Mouse (Mus musculus) ES-E14 (cell line): ENCODE data around the gene Olig1. TPM values are rescaled to one million over a fixed set of nuclear protein-coding genes. Genes with fewer than 3 reads are reported as not detected.

ENCODE experiments used
- DNase-seq: peaks from one replicate; pipeline ENCODE4 v3.0.0-alpha.2; 2013; ENCODE audit warnings: low read depth, low spot score
- H3K27ac ChIP-seq: 2 replicates; pipeline ENCODE4 v1.5.1; 2012; ENCODE audit warnings: low read depth, mild to moderate bottlenecking, low read length, moderate library complexity, mixed read lengths; ENCODE audit not compliant: poor library complexity, insufficient read depth, severe bottlenecking
- H3K36me3 ChIP-seq: 2 replicates; pipeline ENCODE4 v1.6.1; 2012; ENCODE audit warnings: mild to moderate bottlenecking, low read length, moderate library complexity, mixed read lengths; ENCODE audit not compliant: control insufficient read depth, poor library complexity, insufficient read depth, severe bottlenecking
- H3K4me1 ChIP-seq, 2 experiments: fragments of 150-350 bp in 1 of 2; sonication (generic) in 1 of 2; 2 replicates each; pipeline ENCODE4 v1.6.1; 2012; ENCODE audit warnings: low read length in 2 of 2, mild to moderate bottlenecking in 1 of 2, mixed read lengths in 1 of 2; ENCODE audit not compliant: control insufficient read depth in 2 of 2, insufficient read depth in 2 of 2, poor library complexity in 1 of 2
- H3K4me3 ChIP-seq, 2 experiments: fragments of 150-350 bp in 1 of 2; sonication (generic) in 1 of 2; 2 replicates each; pipeline ENCODE4 v1.5.1; 2012; ENCODE audit warnings: low read length in 2 of 2, low read depth in 1 of 2, mild to moderate bottlenecking in 1 of 2, mixed read lengths in 1 of 2; ENCODE audit not compliant: insufficient read depth in 1 of 2, poor library complexity in 1 of 2, severe bottlenecking in 1 of 2
- H3K9ac ChIP-seq: 2 replicates; pipeline ENCODE4 v1.6.1; 2012; ENCODE audit warnings: low read depth, mild to moderate bottlenecking, low read length, mixed read lengths; ENCODE audit not compliant: poor library complexity, insufficient read depth, severe bottlenecking
- H3K9me3 ChIP-seq: fragments of 150-350 bp; sonication (generic); 2 replicates; pipeline ENCODE4 v1.6.1; 2012; ENCODE audit warnings: low read depth, mild to moderate bottlenecking, low read length; ENCODE audit not compliant: control insufficient read depth, insufficient read depth
- CHD2 ChIP-seq: IDR thresholded peaks from 2 replicates; pipeline ENCODE4 v1.6.1; 2014; ENCODE audit warnings: mild to moderate bottlenecking, low read depth, low read length, inconsistent platforms
- HCFC1 ChIP-seq: IDR thresholded peaks from 2 replicates; pipeline ENCODE4 v1.6.1; 2012; ENCODE audit warnings: low read length, inconsistent platforms, borderline replicate concordance; ENCODE audit not compliant: insufficient read depth
- MAFK ChIP-seq: IDR thresholded peaks from 2 replicates; pipeline ENCODE4 v1.6.1; 2014; ENCODE audit warnings: mild to moderate bottlenecking, low read depth, low read length, inconsistent platforms; ENCODE audit not compliant: insufficient read depth
- ZC3H11A ChIP-seq: IDR thresholded peaks from 2 replicates; pipeline ENCODE4 v1.6.1; 2012; ENCODE audit warnings: low read depth, mild to moderate bottlenecking, inconsistent platforms, low read length, borderline replicate concordance
- ZNF384 ChIP-seq: IDR thresholded peaks from 2 replicates; pipeline ENCODE4 v1.6.1; 2012; ENCODE audit warnings: low read depth, low read length, inconsistent platforms
- in situ Hi-C, 2 experiments: fragments of 600-800 bp; cut with MboI; formaldehyde crosslinking; loops; one replicate each; pipeline ENCODE4 v1.15.1; 2025; ENCODE audit warnings: low sequenced_read_pairs in 2 of 2, inconsistent platforms in 1 of 2; ENCODE audit not compliant: unreplicated experiment in 2 of 2
- total RNA-seq: library from RNA; depleted of rRNA; stranded (reverse); fragments of 300-350 nt; gene quantifications from 2 replicates; pipeline ENCODE4 v1.2.3, GENCODE M21; 2012

The Olig1 gene
- total RNA-seq, 1 experiment, result 0.22 TPM

DNA sequence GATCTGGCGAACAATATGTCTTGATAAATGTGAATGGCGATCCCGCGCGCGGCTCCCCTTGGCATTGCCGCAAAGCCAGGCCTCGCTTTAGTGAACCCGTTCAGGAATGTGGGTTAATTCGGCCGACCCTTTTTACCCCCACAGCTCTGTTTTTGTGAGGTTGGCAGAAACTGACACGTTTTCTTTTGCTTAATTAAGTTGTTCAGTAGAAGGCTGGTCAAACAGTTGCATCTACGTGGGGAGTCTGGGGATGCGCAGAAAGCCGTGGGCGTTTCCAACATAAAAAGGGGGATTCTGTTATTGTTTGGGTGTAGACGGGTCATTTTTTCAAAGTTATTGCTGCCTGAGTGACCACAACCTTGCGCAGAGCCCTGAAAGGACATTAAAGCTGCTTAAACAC is 31.9 kb downstream of the Olig1 start:
- Histone ChIP-seq H3K4me1 (peaks cover 0 to 2% of the 10 kb centered on the region in 2 experiments; a peak in 1 of 4 replicates), H3K4me3 (no peak overlapping the region)

DNA sequence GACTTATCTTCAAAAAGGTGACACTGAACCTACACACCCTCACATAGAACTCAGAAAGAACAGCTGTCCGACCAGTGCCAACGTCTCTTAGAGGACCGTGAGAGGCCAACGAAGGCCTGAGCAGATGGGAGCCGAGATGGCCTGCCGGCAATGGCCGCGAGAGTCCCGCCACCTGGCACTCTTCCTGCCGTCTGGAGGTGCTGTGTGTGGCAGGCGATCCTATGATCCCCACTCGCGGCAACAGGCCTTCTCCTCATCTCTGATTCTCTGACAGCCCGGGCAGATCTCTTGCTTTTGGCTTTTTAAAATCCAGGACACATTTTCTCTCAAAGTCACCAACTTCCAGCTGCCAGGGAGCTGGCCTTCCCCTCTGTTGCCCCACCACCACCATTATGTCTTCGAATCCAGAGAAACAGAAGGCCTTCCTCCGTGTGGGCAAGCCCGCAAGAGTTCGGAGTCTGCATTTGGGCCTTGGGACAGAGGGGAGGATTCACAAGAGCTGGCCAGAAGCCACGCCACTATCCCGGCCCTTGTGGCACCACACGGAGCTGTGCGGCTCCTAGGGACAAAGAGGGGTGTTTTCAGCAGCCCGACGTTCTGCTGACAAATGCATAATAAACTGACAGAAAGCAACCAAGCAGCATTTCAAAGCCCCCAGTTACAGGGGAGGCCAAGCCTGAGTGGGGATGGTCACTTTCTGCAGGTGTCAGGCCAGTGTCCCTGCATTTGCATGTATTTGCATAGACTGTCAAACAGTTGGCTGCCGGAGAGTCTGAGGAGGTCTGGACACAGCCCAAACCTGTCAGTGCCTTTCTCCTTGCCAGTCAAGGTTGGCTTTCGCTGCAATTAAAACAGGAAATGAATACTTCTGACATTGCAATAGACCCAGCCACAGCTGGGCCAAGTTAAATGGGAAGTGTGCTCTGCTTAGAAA is 34.5 kb downstream of the Olig1 start:
- H3K36me3 ChIP-seq, result no peaks in the 10 kb centered on the region
- H3K4me1 ChIP-seq, result no peaks in the 10 kb centered on the region
- no peak overlapping the region for H3K9ac ChIP-seq
- no peak for DNase-seq
- no peak for TF ChIP-seq ZC3H11A
- H3K4me3 ChIP-seq, result peak overlapping the region in 1 of 2 experiments; percentile 12; a peak in 1 of 4 replicates
- no peak overlapping the region for H3K27ac ChIP-seq
- in situ Hi-C loops, result no loop called here
- H3K9me3 ChIP-seq, result no peaks in the 10 kb centered on the region

More for the DNA sequence above, 31.9 kb downstream of the Olig1 start:
- Histone ChIP-seq H3K9me3 (no peaks in the 10 kb centered on the region), H3K27ac (no peak overlapping the region), H3K9ac (no peak overlapping the region), H3K36me3 (no peaks in the 10 kb centered on the region)
- in situ Hi-C loops, result no loop called here
- no peak for TF ChIP-seq MAFK
- no peak for TF ChIP-seq HCFC1
- no peak for TF ChIP-seq ZC3H11A
- TF ChIP-seq CHD2, result no peak
- TF ChIP-seq ZNF384, result no peak
- no peak for DNase-seq

DNA sequence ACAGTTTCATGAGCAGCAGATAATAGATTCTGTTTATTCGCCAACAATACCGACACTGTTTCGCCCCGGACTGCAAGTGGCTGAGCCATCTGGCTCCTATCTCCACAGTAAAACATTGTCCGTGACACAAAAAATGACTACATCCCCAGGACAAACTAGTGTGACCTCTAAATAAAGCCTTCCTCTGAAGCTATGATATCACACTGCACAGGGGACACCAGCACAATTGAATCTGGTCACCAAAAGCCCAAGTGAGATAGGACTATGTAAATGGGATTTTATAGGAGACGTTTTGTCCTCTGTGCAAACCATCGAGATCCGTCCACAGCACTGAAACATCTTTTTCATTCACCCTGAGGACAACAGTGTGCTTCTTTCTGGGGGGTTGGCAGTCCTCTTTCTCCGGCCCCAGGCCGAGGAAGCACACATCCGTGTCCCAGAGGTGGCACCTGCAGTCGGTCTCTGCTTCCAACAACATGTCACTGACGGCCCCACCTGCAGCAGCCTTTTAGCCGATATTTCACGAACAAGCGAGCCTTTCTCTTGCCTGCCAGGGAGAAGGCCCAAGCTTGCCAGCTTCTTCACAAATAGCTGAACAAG is 36.0 kb downstream of the Olig1 start:
- H3K9ac ChIP-seq, result no peak overlapping the region
- in situ Hi-C loops, result no loop called here

DNA sequence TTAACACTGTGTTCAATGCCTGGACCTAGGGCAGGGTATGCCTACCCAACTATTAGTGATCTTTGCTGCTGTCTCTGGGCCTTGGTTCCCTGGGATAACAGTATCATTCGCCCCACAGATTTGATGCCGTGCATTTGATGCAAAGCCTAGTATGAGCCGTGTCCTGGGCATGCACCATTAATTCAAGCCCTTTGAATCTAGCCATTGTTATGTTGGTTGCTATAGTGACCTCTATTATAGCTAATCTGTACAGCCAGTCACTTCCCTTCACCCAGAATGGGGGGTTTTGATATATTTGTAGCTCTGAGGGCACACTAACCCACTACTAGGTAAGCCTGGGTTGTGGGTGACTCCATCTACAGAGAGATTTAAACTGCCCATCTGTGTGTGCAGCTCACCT is 40.3 kb downstream of the Olig1 start:
- H3K9me3 ChIP-seq, result no peaks in the 10 kb centered on the region
- in situ Hi-C loops, result no loop called here
- H3K4me3 ChIP-seq, result no peak overlapping the region
- no peak overlapping the region for H3K27ac ChIP-seq
- no peaks in the 10 kb centered on the region for H3K36me3 ChIP-seq
- no peak overlapping the region for H3K9ac ChIP-seq
- DNase-seq, result no peak
- TF ChIP-seq ZC3H11A, result no peak
- no peak for TF ChIP-seq HCFC1
- TF ChIP-seq MAFK, result no peak
- no peak for TF ChIP-seq ZNF384
- TF ChIP-seq CHD2, result no peak
- H3K4me1 ChIP-seq, result no peaks in the 10 kb centered on the region

More for the DNA sequence above, 36.0 kb downstream of the Olig1 start:
- no peak for DNase-seq
- Histone ChIP-seq H3K9me3 (no peaks in the 10 kb centered on the region), H3K27ac (no peak overlapping the region), H3K36me3 (no peaks in the 10 kb centered on the region), H3K4me3 (no peak overlapping the region), H3K4me1 (no peaks in the 10 kb centered on the region)
- no peak for TF ChIP-seq ZC3H11A
- no peak for TF ChIP-seq ZNF384
- no peak for TF ChIP-seq CHD2
- TF ChIP-seq MAFK, result no peak
- TF ChIP-seq HCFC1, result no peak
